Mouse (Mus musculus) embryonic facial prominence, embryonic 14.5 days (tissue): ENCODE measurements around the gene Cdkn2aip. TPM values are rescaled to one million over a fixed set of nuclear protein-coding genes. Genes with fewer than 3 reads are reported as not detected.
A peak's percentile ranks its signal among the peaks of the same experiment; 100 is the strongest.

Experiments
- ATAC-seq: fragments of 200-750 bp; cut with Nextera tagmentation; 2 replicates; pipeline ENCODE4 v1.8.0; 2017; ENCODE audit warnings: low read depth, moderate number of reproducible peaks, moderate TSS enrichment
- DNase-seq: peaks from one replicate; pipeline ENCODE4 v3.0.0-alpha.2; 2015; ENCODE audit warnings: low spot score
- H3K27ac ChIP-seq: fragments of 300-500 bp; sonication (generic); replicated peaks from 2 replicates; pipeline ENCODE4 v1.5.1; 2014; ENCODE audit warnings: low read depth, mild to moderate bottlenecking, low read length, moderate library complexity
- H3K27me3 ChIP-seq: fragments of 300-500 bp; sonication (generic); replicated peaks from 2 replicates; pipeline ENCODE4 v1.6.1; 2014; ENCODE audit warnings: low read length; ENCODE audit not compliant: control insufficient read depth, insufficient read depth
- H3K36me3 ChIP-seq: fragments of 300-500 bp; sonication (generic); 2 replicates; pipeline ENCODE4 v1.6.1; 2014; ENCODE audit warnings: low read length, mixed read lengths; ENCODE audit not compliant: control insufficient read depth, insufficient read depth
- H3K4me1 ChIP-seq: fragments of 300-500 bp; sonication (generic); 2 replicates; pipeline ENCODE4 v1.6.1; 2014; ENCODE audit warnings: antibody characterized with exemption, low read length; ENCODE audit not compliant: control insufficient read depth, insufficient read depth
- H3K4me2 ChIP-seq: fragments of 300-500 bp; sonication (generic); 2 replicates; pipeline ENCODE4 v1.6.1; 2014; ENCODE audit warnings: low read depth, mild to moderate bottlenecking, low read length, moderate library complexity, mixed read lengths
- H3K4me3 ChIP-seq: fragments of 300-500 bp; sonication (generic); 2 replicates; pipeline ENCODE4 v1.5.1; 2014; ENCODE audit warnings: low read depth, mild to moderate bottlenecking, low read length
- H3K9ac ChIP-seq: fragments of 300-500 bp; sonication (generic); 2 replicates; pipeline ENCODE4 v1.6.1; 2014; ENCODE audit warnings: low read depth, mild to moderate bottlenecking, low read length, moderate library complexity, mixed read lengths
- H3K9me3 ChIP-seq: fragments of 300-500 bp; sonication (generic); 2 replicates; pipeline ENCODE4 v1.6.1; 2016; ENCODE audit warnings: low read length; ENCODE audit not compliant: control insufficient read depth
- WGBS: fragments of 180-500 bp; shearing (Covaris S2); extraction: QIAGEN DNeasy Blood & Tissue Kit; methylation state at CpG from one replicate; pipeline ENCODE4 v1.1.7; 2014; 5-methylcytosine and 5-hydroxymethylcytosine counted together
- polyA plus RNA-seq: library from polyadenylated mRNA; unstranded; fragments of >200 nt; fragmentation: Nextera tagmentation; extraction: Ambion mirVana; gene quantifications from 2 replicates; pipeline ENCODE4 v1.2.1, GENCODE M21; 2014

Cdkn2aip gene
- polyA plus RNA-seq, 1 experiment from 2014 or later = 16.5 TPM

GRCm38 (mm10) chr8:47713171-47713663 is 515 bp downstream of the Cdkn2aip start:
- peak; percentile 48 for DNase-seq
- peaks cover 4% of the 10 kb centered on the region; the same call in 1 of the 2 replicates for H3K4me1 ChIP-seq
- H3K4me2 ChIP-seq = peak overlapping the region; percentile 81
- H3K9ac ChIP-seq = peak overlapping the region; percentile 90
- H3K4me3 ChIP-seq = peak overlapping the region; percentile 97
- peaks cover 27% of the 10 kb centered on the region for H3K36me3 ChIP-seq
- H3K27ac ChIP-seq = peak overlapping the region; percentile 96
- no peaks in the 10 kb centered on the region for H3K9me3 ChIP-seq
- no peaks in the 10 kb centered on the region for H3K27me3 ChIP-seq
- peak; percentile 13 for ATAC-seq
- 2% methylated on average over 23 of the region's 44 CpGs for WGBS

GRCm38 (mm10) chr8:47708106-47708505 is 5.6 kb downstream of the Cdkn2aip start:
- Histone ChIP-seq H3K9ac (no peak overlapping the region), H3K27ac (no peak overlapping the region), H3K9me3 (no peaks in the 10 kb centered on the region), H3K27me3 (no peaks in the 10 kb centered on the region), H3K4me1 (peaks cover 4% of the 10 kb centered on the region; the same call in 1 of the 2 replicates), H3K36me3 (peaks cover 46% of the 10 kb centered on the region), H3K4me3 (no peak overlapping the region), H3K4me2 (no peak overlapping the region)
- ATAC-seq = no peak
- no peak for DNase-seq
- 90% methylated on average over 5 of the region's 5 CpGs for WGBS

GRCm38 (mm10) chr8:47706746-47707145 is 7.0 kb downstream of the Cdkn2aip start:
- H3K4me3 ChIP-seq = no peak overlapping the region
- no peak overlapping the region for H3K9ac ChIP-seq
- no peak overlapping the region for H3K4me2 ChIP-seq
- no peaks in the 10 kb centered on the region for H3K27me3 ChIP-seq
- WGBS = 88% methylated on average over 8 of the region's 8 CpGs
- no peak overlapping the region for H3K27ac ChIP-seq
- ATAC-seq = no peak
- no peaks in the 10 kb centered on the region for H3K9me3 ChIP-seq
- H3K4me1 ChIP-seq = no peaks in the 10 kb centered on the region
- H3K36me3 ChIP-seq = peaks cover 40% of the 10 kb centered on the region
- no peak for DNase-seq

- H3K36me3 ChIP-seq = peaks cover 12% of the 10 kb centered on the region; the same call in 1 of the 2 replicates
- no peak overlapping the region for H3K9ac ChIP-seq
- no peak for ATAC-seq
- no peaks in the 10 kb centered on the region for H3K4me1 ChIP-seq
- H3K9me3 ChIP-seq = no peaks in the 10 kb centered on the region
- WGBS = 47% methylated on average over 1 of the region's 1 CpGs
- no peaks in the 10 kb centered on the region for H3K27me3 ChIP-seq
- no peak overlapping the region for H3K4me3 ChIP-seq
- no peak for DNase-seq
- H3K4me2 ChIP-seq = no peak overlapping the region
- no peak overlapping the region for H3K27ac ChIP-seq
Measured at GRCm38 (mm10) chr8:47702333-47702732, 11.4 kb downstream of the Cdkn2aip start.

- Histone ChIP-seq H3K9ac (no peak overlapping the region), H3K4me2 (no peak overlapping the region), H3K9me3 (no peaks in the 10 kb centered on the region), H3K27me3 (no peaks in the 10 kb centered on the region), H3K36me3 (no peaks in the 10 kb centered on the region), H3K27ac (no peak overlapping the region), H3K4me1 (no peaks in the 10 kb centered on the region), H3K4me3 (no peak overlapping the region)
- DNase-seq (no peak), ATAC-seq (no peak)
- 82% methylated on average over 1 of the region's 1 CpGs for WGBS
Measured at GRCm38 (mm10) chr8:47697696-47698095, 16.0 kb downstream of the Cdkn2aip start.

GRCm38 (mm10) chr8:47695431-47696105 is 18.2 kb downstream of the Cdkn2aip start:
- Histone ChIP-seq H3K9me3 (no peaks in the 10 kb centered on the region), H3K9ac (no peak overlapping the region), H3K4me3 (no peak overlapping the region), H3K27ac (no peak overlapping the region), H3K4me2 (no peak overlapping the region), H3K36me3 (no peaks in the 10 kb centered on the region), H3K4me1 (no peaks in the 10 kb centered on the region), H3K27me3 (no peaks in the 10 kb centered on the region)
- DNase-seq (no peak), ATAC-seq (no peak)
- 76% methylated on average over 5 of the region's 5 CpGs for WGBS

- H3K36me3 ChIP-seq = no peaks in the 10 kb centered on the region
- H3K27me3 ChIP-seq = no peaks in the 10 kb centered on the region
- ATAC-seq = no peak
- no peak overlapping the region for H3K4me2 ChIP-seq
- DNase-seq = peak; percentile 86
- H3K4me1 ChIP-seq = no peaks in the 10 kb centered on the region
- H3K9me3 ChIP-seq = no peaks in the 10 kb centered on the region; the same call in 1 of the 2 replicates
- WGBS = 13% methylated on average over 2 of the region's 2 CpGs
- no peak overlapping the region for H3K4me3 ChIP-seq
- H3K9ac ChIP-seq = no peak overlapping the region
- no peak overlapping the region for H3K27ac ChIP-seq
Measured at GRCm38 (mm10) chr8:47693119-47693518, 20.6 kb downstream of the Cdkn2aip start.

- 78% methylated on average over 9 of the region's 10 CpGs for WGBS
Measured at GRCm38 (mm10) chr8:47691831-47692230, 21.9 kb downstream of the Cdkn2aip start.

GRCm38 (mm10) chr8:47691303-47691702 is 22.4 kb downstream of the Cdkn2aip start:
- Histone ChIP-seq H3K27ac (no peak overlapping the region), H3K4me1 (no peaks in the 10 kb centered on the region), H3K4me2 (peak overlapping the region; percentile 46), H3K27me3 (no peaks in the 10 kb centered on the region), H3K9me3 (no peaks in the 10 kb centered on the region; the same call in 1 of the 2 replicates), H3K4me3 (peak overlapping the region; percentile 17; the same call in 1 of the 2 replicates), H3K9ac (no peak overlapping the region), H3K36me3 (no peaks in the 10 kb centered on the region)
- 52% methylated on average over 7 of the region's 7 CpGs for WGBS
- DNase-seq = no peak
- no peak for ATAC-seq

More at GRCm38 (mm10) chr8:47691831-47692230, 21.9 kb downstream of the Cdkn2aip start:
- H3K27me3 ChIP-seq = no peaks in the 10 kb centered on the region
- H3K4me1 ChIP-seq = no peaks in the 10 kb centered on the region
- no peak overlapping the region for H3K9ac ChIP-seq
- H3K9me3 ChIP-seq = no peaks in the 10 kb centered on the region; the same call in 1 of the 2 replicates
- no peak for DNase-seq
- H3K36me3 ChIP-seq = no peaks in the 10 kb centered on the region
- no peak overlapping the region for H3K27ac ChIP-seq
- H3K4me2 ChIP-seq = no peak overlapping the region
- no peak for ATAC-seq
- no peak overlapping the region for H3K4me3 ChIP-seq
